Mouse (Mus musculus): Measurements from ENCODE around the gene Ttll8.

The Ttll8 gene

GRCm38 (mm10) chr15:88921131-88921991 is 32.9 kb downstream of the Ttll8 start:
- peak; percentile 77 for DNase-seq (ENCODE audit: low spot score)

GRCm38 (mm10) chr15:88920065-88920464 is 34.2 kb downstream of the Ttll8 start:
- DNase-seq (ENCODE audit: low spot score): no peak

- peak; percentile 15 for DNase-seq (ENCODE audit: low spot score)
These were observed 34.9 kb downstream of the Ttll8 start for GRCm38 (mm10) chr15:88919328-88919727.

- DNase-seq (ENCODE audit: low spot score): no peak
These were observed 37.1 kb downstream of the Ttll8 start for GRCm38 (mm10) chr15:88917126-88917525.

GRCm38 (mm10) chr15:88916366-88916765 is 37.9 kb downstream of the Ttll8 start:
- no peak for DNase-seq (ENCODE audit: low spot score)

GRCm38 (mm10) chr15:88915046-88915445 is 39.2 kb downstream of the Ttll8 start:
- DNase-seq (ENCODE audit: low spot score): no peak

- no peak for DNase-seq (ENCODE audit: low spot score)
These were observed 47.9 kb downstream of the Ttll8 start for GRCm38 (mm10) chr15:88906347-88906746.

- no peak for DNase-seq (ENCODE audit: low spot score)
These were observed 50.0 kb downstream of the Ttll8 start for GRCm38 (mm10) chr15:88904056-88904811.

- no peak for DNase-seq (ENCODE audit: low spot score)
These were observed 51.1 kb downstream of the Ttll8 start for GRCm38 (mm10) chr15:88903086-88903485.

- no peak for DNase-seq (ENCODE audit: low spot score)
These were observed 51.9 kb downstream of the Ttll8 start for GRCm38 (mm10) chr15:88902200-88902875.

- DNase-seq (ENCODE audit: low spot score): no peak
These were observed 57.8 kb downstream of the Ttll8 start for GRCm38 (mm10) chr15:88896341-88896980.

GRCm38 (mm10) chr15:88895891-88896290 is 58.3 kb downstream of the Ttll8 start:
- no peak for DNase-seq (ENCODE audit: low spot score)

GRCm38 (mm10) chr15:88895119-88895518 is 59.1 kb downstream of the Ttll8 start:
- no peak for DNase-seq (ENCODE audit: low spot score)

- no peak for DNase-seq (ENCODE audit: low spot score)
These were observed 61.3 kb downstream of the Ttll8 start for GRCm38 (mm10) chr15:88892876-88893275.

GRCm38 (mm10) chr15:88892252-88892651 is 62.0 kb downstream of the Ttll8 start:
- DNase-seq (ENCODE audit: low spot score): no peak

- no peak for DNase-seq (ENCODE audit: low spot score)
These were observed 62.6 kb downstream of the Ttll8 start for GRCm38 (mm10) chr15:88891676-88892040.

- DNase-seq (ENCODE audit: low spot score): peak; percentile 66
These were observed 63.2 kb downstream of the Ttll8 start for GRCm38 (mm10) chr15:88890751-88891675.

- DNase-seq (ENCODE audit: low spot score): no peak
These were observed 64.2 kb downstream of the Ttll8 start for GRCm38 (mm10) chr15:88889994-88890393.

- DNase-seq (ENCODE audit: low spot score): no peak
These were observed 65.2 kb downstream of the Ttll8 start for GRCm38 (mm10) chr15:88889032-88889431.

- no peak for DNase-seq (ENCODE audit: low spot score)
These were observed 68.8 kb downstream of the Ttll8 start for GRCm38 (mm10) chr15:88885376-88885775.

- no peak for DNase-seq (ENCODE audit: low spot score)
These were observed 70.9 kb downstream of the Ttll8 start for GRCm38 (mm10) chr15:88883342-88883741.
